In the genomic region with DNA sequence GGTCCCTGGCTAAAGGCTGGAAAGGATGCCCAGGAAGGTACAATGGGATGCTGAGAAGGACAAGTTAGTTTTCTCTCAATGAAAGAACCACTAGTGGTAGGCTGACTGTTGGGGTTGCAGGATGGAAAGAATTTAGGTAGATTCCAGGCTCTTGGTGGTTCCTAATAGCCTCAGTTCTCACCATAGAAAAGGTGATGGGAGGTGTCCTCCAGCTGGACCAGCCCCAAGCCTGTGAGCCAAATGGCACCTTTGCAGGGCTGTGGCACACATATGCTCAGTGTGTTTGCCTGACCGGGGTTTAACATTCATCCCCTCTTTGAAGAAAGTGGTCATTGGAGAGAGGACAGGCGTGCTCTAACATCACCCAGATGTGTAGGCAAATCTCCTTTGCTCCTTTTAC, we compare ENCODE assay signal across 14 mouse cellular contexts. TPM values are rescaled to one million over a fixed set of nuclear protein-coding genes. Genes with fewer than 3 reads are reported as not detected.
"Had no signal": no experiment of that assay in that cellular context is flagged by ENCODE, and none has a peak within 500 bp of the region (broad histone marks: within the 10 kb centered on the region; RNA-seq: fewer than 3 reads in every experiment).

No protein-coding gene starts in this region.

- H3K9ac ChIP-seq: limb, embryonic 15.5 days; liver, embryonic 13.5 days; liver, postnatal 0 days; lung, embryonic 15.5 days; neural tube, embryonic 12.5 days had no signal

- H3K4me3 ChIP-seq: left cerebral cortex, adult 2 months; limb, embryonic 15.5 days; liver, embryonic 13.5 days; lung, embryonic 15.5 days; megakaryocyte, embryonic 14.5 days; neural tube, embryonic 12.5 days had no signal

- H3K27me3 ChIP-seq: limb, embryonic 15.5 days; liver, embryonic 13.5 days; lung, embryonic 15.5 days had no signal

- H3K9me3 ChIP-seq: limb, embryonic 15.5 days; liver, embryonic 13.5 days; lung, embryonic 15.5 days; megakaryocyte, embryonic 14.5 days; neural tube, embryonic 12.5 days had no signal

- H3K27ac ChIP-seq: left cerebral cortex, adult 2 months; limb, embryonic 15.5 days; liver, embryonic 13.5 days; lung, embryonic 15.5 days; macrophage; neural tube, embryonic 12.5 days had no signal

- ATAC-seq: liver, postnatal 0 days had no signal

- H3K4me1 ChIP-seq: liver, embryonic 13.5 days; lung, embryonic 15.5 days; megakaryocyte, embryonic 14.5 days had no signal

- H3K4me2 ChIP-seq: limb, embryonic 15.5 days; liver, embryonic 13.5 days; lung, embryonic 15.5 days; neural tube, embryonic 12.5 days had no signal

- H3K36me3 ChIP-seq: limb, embryonic 15.5 days; liver, embryonic 13.5 days; lung, embryonic 15.5 days; neural tube, embryonic 12.5 days had no signal

- DNase-seq: kidney, adult 8-10 months; kidney, postnatal 25 days; liver, embryonic 13.5 days; liver, postnatal 0 days; lung, postnatal 14 days; midbrain, embryonic 14.5 days had no signal

RNA-seq across cellular contexts. Expression of gene Rgs8, which starts 28.2 kb away (rescaled TPM):
- total RNA-seq: monocyte, adult 5-6 weeks had no signal
- polyA plus RNA-seq: liver, postnatal 0 days; macrophage; urinary bladder, adult 2 months had no signal
